Mouse (Mus musculus) hindbrain, embryonic 16.5 days (tissue): ENCODE measurements around the gene BC051665. TPM values are rescaled to one million over a fixed set of nuclear protein-coding genes. Genes with fewer than 3 reads are reported as not detected.

ENCODE experiments used
- ATAC-seq: fragments of 200-750 bp; cut with Nextera tagmentation; 2 replicates; pipeline ENCODE4 v1.8.0; 2017; ENCODE audit warnings: moderate TSS enrichment, moderate library complexity
- H3K27ac ChIP-seq: fragments of 300-500 bp; sonication (generic); 2 replicates; pipeline ENCODE4 v1.5.1; 2014; ENCODE audit warnings: low read depth, mild to moderate bottlenecking, control low read depth, low read length, moderate library complexity
- H3K27me3 ChIP-seq: fragments of 300-500 bp; sonication (generic); replicated peaks from 2 replicates; pipeline ENCODE4 v1.6.1; 2014; ENCODE audit warnings: low read length; ENCODE audit not compliant: control insufficient read depth, insufficient read depth
- H3K36me3 ChIP-seq: fragments of 300-500 bp; sonication (generic); 2 replicates; pipeline ENCODE4 v1.6.1; 2014; ENCODE audit warnings: mild to moderate bottlenecking, low read length, moderate library complexity, mixed read lengths; ENCODE audit not compliant: control insufficient read depth, insufficient read depth
- H3K4me1 ChIP-seq: fragments of 300-500 bp; sonication (generic); 2 replicates; pipeline ENCODE4 v1.6.1; 2014; ENCODE audit warnings: low read depth, low read length; ENCODE audit not compliant: control insufficient read depth, insufficient read depth
- H3K4me2 ChIP-seq: fragments of 300-500 bp; sonication (generic); 2 replicates; pipeline ENCODE4 v1.6.1; 2014; ENCODE audit warnings: mild to moderate bottlenecking, low read length, control low read depth, moderate library complexity
- H3K4me3 ChIP-seq: fragments of 300-500 bp; sonication (generic); 2 replicates; pipeline ENCODE4 v1.5.1; 2014; ENCODE audit warnings: mild to moderate bottlenecking, low read length, control low read depth, moderate library complexity
- H3K9ac ChIP-seq: fragments of 300-500 bp; sonication (generic); 2 replicates; pipeline ENCODE4 v1.6.1; 2014; ENCODE audit warnings: low read depth, mild to moderate bottlenecking, control low read depth, low read length, moderate library complexity
- H3K9me3 ChIP-seq: fragments of 300-500 bp; sonication (generic); 2 replicates; pipeline ENCODE4 v1.6.1; 2014; ENCODE audit warnings: mild to moderate bottlenecking, low read length, moderate library complexity; ENCODE audit not compliant: control insufficient read depth
- WGBS: fragments of 180-500 bp; shearing (Covaris S2); extraction: QIAGEN DNeasy Blood & Tissue Kit; methylation state at CpG from one replicate; pipeline ENCODE4 v1.1.7; 2014; 5-methylcytosine and 5-hydroxymethylcytosine counted together
- polyA plus RNA-seq: library from polyadenylated mRNA; unstranded; fragments of >200 nt; fragmentation: Nextera tagmentation; extraction: Ambion mirVana; gene quantifications from 2 replicates; pipeline ENCODE4 v1.2.1, GENCODE M21; 2015

Gene BC051665
- polyA plus RNA-seq = not detected in 2 replicates

DNA sequence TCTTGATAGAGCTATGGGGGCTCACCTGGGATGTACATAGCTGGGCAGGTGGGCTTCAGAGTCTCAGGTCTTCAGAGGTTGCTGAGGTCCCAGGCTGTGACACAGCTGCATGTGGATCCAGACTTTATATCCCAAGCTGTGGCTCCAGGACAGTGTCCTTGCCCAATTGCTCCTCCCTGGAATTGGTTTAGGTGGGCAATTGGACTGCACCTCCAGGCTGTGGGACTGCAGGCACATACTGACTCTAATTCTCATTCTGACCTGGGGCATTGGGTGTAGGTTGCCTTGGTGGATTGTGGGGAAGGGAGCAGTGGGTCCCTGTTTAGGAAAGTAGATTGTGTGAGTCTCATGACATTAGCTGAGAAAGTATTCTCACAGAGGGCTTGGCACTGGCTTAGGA, at the start of gene BC051665:
Gene BC051665 (minus strand): TSS at position 101 of the 400 bp plus-strand sequence.
- H3K36me3 ChIP-seq = no peaks in the 10 kb centered on the region
- no peak for ATAC-seq
- H3K9ac ChIP-seq = no peak within 1 kb of the TSS
- no peaks in the 10 kb centered on the region for H3K9me3 ChIP-seq
- H3K27me3 ChIP-seq = no peaks in the 10 kb centered on the region
- no peaks in the 10 kb centered on the region for H3K4me1 ChIP-seq
- no peak within 1 kb of the TSS for H3K27ac ChIP-seq
- no peak within 1 kb of the TSS for H3K4me2 ChIP-seq
- no peak within 1 kb of the TSS for H3K4me3 ChIP-seq

DNA sequence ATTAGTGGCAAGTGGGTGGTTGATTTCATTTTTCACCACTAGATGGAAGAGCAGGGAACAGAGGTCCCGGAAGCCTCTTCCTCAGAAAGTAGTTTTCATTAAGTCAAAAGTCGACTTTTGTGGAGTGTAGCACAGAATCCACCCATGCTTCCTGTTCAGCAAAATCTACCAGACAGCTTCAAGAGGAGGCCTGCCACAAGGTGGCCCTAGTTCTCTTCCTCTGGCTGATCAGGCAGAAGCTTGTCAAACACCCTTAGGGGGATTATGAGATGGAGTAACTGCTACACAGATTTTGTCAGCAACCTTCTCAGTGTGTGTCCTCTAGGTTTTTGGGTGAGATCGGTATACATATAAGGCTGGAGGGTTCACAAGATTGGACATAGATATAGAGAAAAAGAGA, 39.9 kb upstream of the BC051665 start:
- H3K27ac ChIP-seq = no peak overlapping the region
- H3K27me3 ChIP-seq = no peaks in the 10 kb centered on the region
- no peak for ATAC-seq
- no peaks in the 10 kb centered on the region for H3K36me3 ChIP-seq
- H3K4me3 ChIP-seq = no peak overlapping the region
- WGBS = 76% methylated on average over 3 of the region's 3 CpGs
- no peak overlapping the region for H3K9ac ChIP-seq
- H3K4me2 ChIP-seq = no peak overlapping the region
- no peaks in the 10 kb centered on the region for H3K9me3 ChIP-seq
- H3K4me1 ChIP-seq = no peaks in the 10 kb centered on the region

GRCm38 (mm10) chr13:60820486-60821175, 34.5 kb upstream of the BC051665 start:
- H3K4me3 ChIP-seq = no peak overlapping the region
- no peak overlapping the region for H3K4me2 ChIP-seq
- H3K4me1 ChIP-seq = no peaks in the 10 kb centered on the region
- no peaks in the 10 kb centered on the region for H3K36me3 ChIP-seq
- H3K27me3 ChIP-seq = no peaks in the 10 kb centered on the region
- 80% methylated on average over 3 of the region's 3 CpGs for WGBS
- ATAC-seq = no peak
- no peak overlapping the region for H3K9ac ChIP-seq
- no peak overlapping the region for H3K27ac ChIP-seq
- H3K9me3 ChIP-seq = no peaks in the 10 kb centered on the region

GRCm38 (mm10) chr13:60819469-60819868, 33.3 kb upstream of the BC051665 start:
- WGBS = 8% methylated on average over 7 of the region's 7 CpGs
- H3K4me1 ChIP-seq = no peaks in the 10 kb centered on the region
- no peak overlapping the region for H3K4me2 ChIP-seq
- no peaks in the 10 kb centered on the region for H3K9me3 ChIP-seq
- H3K36me3 ChIP-seq = no peaks in the 10 kb centered on the region
- ATAC-seq = no peak
- H3K27me3 ChIP-seq = no peaks in the 10 kb centered on the region
- H3K4me3 ChIP-seq = no peak overlapping the region
- H3K27ac ChIP-seq = no peak overlapping the region
- H3K9ac ChIP-seq = no peak overlapping the region

DNA sequence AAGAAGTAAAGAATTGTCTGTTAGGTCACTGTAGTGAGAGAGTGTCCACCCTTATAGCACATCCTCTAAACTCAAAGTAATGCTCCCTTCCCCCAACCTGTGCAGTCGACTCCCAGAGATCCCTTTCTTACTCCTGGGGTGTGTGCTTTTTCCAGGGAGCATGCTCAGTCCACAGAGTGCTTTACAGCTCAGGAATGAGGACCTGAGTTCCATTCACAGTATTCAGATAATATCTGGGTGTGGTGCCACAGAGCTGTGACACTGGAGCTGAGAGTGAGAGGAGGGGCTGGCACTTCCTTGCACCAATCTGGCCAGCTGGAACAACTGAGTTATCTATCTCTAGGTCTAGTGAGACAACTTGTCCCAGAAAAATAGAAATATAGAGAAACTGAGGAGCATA, 27.6 kb upstream of the BC051665 start:
- ATAC-seq = no peak

GRCm38 (mm10) chr13:60812768-60813167, 26.6 kb upstream of the BC051665 start:
- Histone ChIP-seq H3K36me3 (no peaks in the 10 kb centered on the region), H3K4me3 (no peak overlapping the region), H3K9ac (no peak overlapping the region), H3K4me2 (no peak overlapping the region), H3K9me3 (no peaks in the 10 kb centered on the region), H3K27ac (no peak overlapping the region), H3K4me1 (no peaks in the 10 kb centered on the region), H3K27me3 (no peaks in the 10 kb centered on the region)
- 93% methylated on average over 6 of the region's 6 CpGs for WGBS
- ATAC-seq = no peak

More for the DNA sequence above, 27.6 kb upstream of the BC051665 start:
- Histone ChIP-seq H3K9ac (no peak overlapping the region), H3K27me3 (no peaks in the 10 kb centered on the region), H3K4me3 (no peak overlapping the region), H3K4me1 (no peaks in the 10 kb centered on the region), H3K27ac (no peak overlapping the region), H3K36me3 (no peaks in the 10 kb centered on the region), H3K4me2 (no peak overlapping the region), H3K9me3 (no peaks in the 10 kb centered on the region)
- 63% methylated on average over 1 of the region's 1 CpGs for WGBS

DNA sequence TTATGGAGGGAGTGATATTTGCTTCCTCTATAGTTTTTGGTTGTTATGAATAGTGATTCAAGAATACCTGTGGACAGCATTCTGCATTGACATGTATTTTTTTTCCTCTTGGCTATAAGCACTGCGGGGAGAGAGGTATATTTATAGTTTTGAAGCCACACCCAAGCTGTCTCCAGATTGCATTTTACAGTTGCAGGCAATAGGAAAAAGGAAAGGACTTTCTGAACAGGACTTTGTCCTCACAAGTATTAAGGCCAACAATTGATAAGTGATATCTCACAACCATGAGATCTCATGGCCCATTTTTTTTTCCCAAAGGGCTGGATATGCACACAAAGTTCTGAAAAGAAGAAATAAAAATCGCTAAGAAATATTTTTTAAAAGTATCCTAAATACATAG, 23.5 kb upstream of the BC051665 start:
- H3K36me3 ChIP-seq = no peaks in the 10 kb centered on the region
- no peak for ATAC-seq
- WGBS = 86% methylated on average over 2 of the region's 2 CpGs

DNA sequence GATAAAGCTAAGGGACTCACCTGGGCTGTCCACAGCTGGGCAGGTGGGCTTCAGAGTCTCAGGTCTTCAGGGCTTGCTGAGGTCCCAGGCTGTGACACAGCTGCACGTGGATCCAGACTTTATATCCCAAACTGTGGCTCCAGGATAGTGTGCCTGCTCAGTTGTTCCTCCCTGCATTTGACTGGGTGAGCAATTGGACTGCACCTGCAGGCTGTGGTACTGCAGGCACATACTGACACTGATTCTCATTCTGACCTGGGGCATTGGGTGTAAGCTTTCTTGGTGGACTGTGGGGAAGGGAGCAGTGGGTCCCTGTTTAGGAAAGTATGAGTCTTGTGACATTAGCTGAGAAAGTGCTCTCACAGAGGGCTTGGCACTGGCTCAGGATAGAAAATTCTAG, 16.6 kb upstream of the BC051665 start, which contains the start of gene Ctsll3:
Gene Ctsll3 (minus strand): TSS at position 101 of the 400 bp plus-strand sequence.
- Histone ChIP-seq H3K4me3 (no peak within 1 kb of the TSS), H3K36me3 (no peaks in the 10 kb centered on the region), H3K27ac (no peak within 1 kb of the TSS), H3K9me3 (no peaks in the 10 kb centered on the region), H3K9ac (no peak within 1 kb of the TSS), H3K4me2 (no peak within 1 kb of the TSS), H3K4me1 (no peaks in the 10 kb centered on the region), H3K27me3 (no peaks in the 10 kb centered on the region)
- WGBS = 76% methylated on average over 1 of the region's 1 CpGs
- no peak for ATAC-seq

More for the DNA sequence above, 23.5 kb upstream of the BC051665 start:
- Histone ChIP-seq H3K27ac (no peak overlapping the region), H3K4me3 (no peak overlapping the region), H3K9me3 (no peaks in the 10 kb centered on the region), H3K9ac (no peak overlapping the region), H3K4me1 (no peaks in the 10 kb centered on the region), H3K4me2 (no peak overlapping the region), H3K27me3 (no peaks in the 10 kb centered on the region)

GRCm38 (mm10) chr13:60789466-60789865, 3.3 kb upstream of the BC051665 start:
- Histone ChIP-seq H3K4me2 (no peak overlapping the region), H3K4me3 (no peak overlapping the region), H3K36me3 (no peaks in the 10 kb centered on the region), H3K9me3 (no peaks in the 10 kb centered on the region), H3K9ac (no peak overlapping the region), H3K27ac (no peak overlapping the region), H3K4me1 (no peaks in the 10 kb centered on the region), H3K27me3 (no peaks in the 10 kb centered on the region)
- 89% methylated on average over 1 of the region's 1 CpGs for WGBS
- ATAC-seq = no peak
